15 mouse cellular contexts compared by ENCODE assay signal in genomic region chr4:40818421-40818820, GRCm38 (mm10). TPM values are rescaled to one million over a fixed set of nuclear protein-coding genes. Genes with fewer than 3 reads are reported as not detected.
DNase-seq lines count a peak whose midpoint lies in the region; ATAC-seq and TF ChIP-seq lines count a peak whose summit lies in the region.
"Had no signal": no experiment of that assay in that cellular context is flagged by ENCODE, and none has a peak within 500 bp of the region (broad histone marks: within the 10 kb centered on the region; RNA-seq: fewer than 3 reads in every experiment).

No protein-coding gene starts in this region.

- peaks cover 47% of the 10 kb centered on the region for H3K4me1 ChIP-seq in kidney, embryonic 15.5 days
- H3K4me1 ChIP-seq in lung, embryonic 14.5 days (ENCODE audit: insufficient read depth), result peaks cover 2% of the 10 kb centered on the region; the same call in 1 of the 2 replicates

- peaks cover 46% of the 10 kb centered on the region for H3K36me3 ChIP-seq in kidney, embryonic 15.5 days
- H3K36me3 ChIP-seq in lung, embryonic 14.5 days (ENCODE audit: insufficient read depth), result peaks cover 64% of the 10 kb centered on the region

- no peak for TF ChIP-seq CTCF in gastrocnemius, adult 2 months (IDR thresholded peaks at IDR 0.05)
- TF ChIP-seq CTCF in lung, embryonic 14.5 days (IDR thresholded peaks at IDR 0.05; ENCODE audit: low read depth), result no peak

- H3K4me2 ChIP-seq in kidney, embryonic 15.5 days, result no peak overlapping the region
- no peak overlapping the region for H3K4me2 ChIP-seq in lung, embryonic 14.5 days
- H3K4me2 ChIP-seq: hindbrain, embryonic 14.5 days; liver, embryonic 13.5 days; midbrain, embryonic 11.5 days had no signal

- peak; percentile 79 for ATAC-seq in kidney, embryonic 15.5 days (replicated peaks; ENCODE audit: low FRiP score)
- peak; percentile 58; the same call in 1 of the 2 replicates for ATAC-seq in lung, embryonic 14.5 days (ENCODE audit: insufficient read depth)
- peak; percentile 53 for ATAC-seq in megakaryocyte progenitor cell, adult 5-6 weeks (replicated peaks; ENCODE audit: poor library complexity)
- ATAC-seq in erythroid progenitor cell, adult 5-6 weeks (replicated peaks; ENCODE audit: low FRiP score, poor library complexity, severe bottlenecking), result no peak
- ATAC-seq: intestine, postnatal 0 days had no signal

- WGBS in kidney, embryonic 15.5 days, result 43% methylated on average over 6 of the region's 6 CpGs
- WGBS in lung, embryonic 14.5 days, result 62% methylated on average over 6 of the region's 6 CpGs

- H3K9ac ChIP-seq in kidney, embryonic 15.5 days, result no peak overlapping the region
- no peak overlapping the region for H3K9ac ChIP-seq in lung, embryonic 14.5 days
- H3K9ac ChIP-seq: hindbrain, embryonic 14.5 days; liver, embryonic 13.5 days had no signal

- no peak overlapping the region for H3K4me3 ChIP-seq in gastrocnemius, adult 2 months
- H3K4me3 ChIP-seq in kidney, embryonic 15.5 days (replicated peaks), result no peak overlapping the region
- H3K4me3 ChIP-seq in lung, embryonic 14.5 days (ENCODE audit: low read depth, low read length), result no peak overlapping the region
- H3K4me3 ChIP-seq: left cerebral cortex, adult 2 months; liver, embryonic 13.5 days had no signal

- intact Hi-C loops in gastrocnemius, adult 2 months (cut with DNase I), result loop anchor here (5.0 kb wide), 1 partner anchor 41 kb away; no protein-coding TSS in a partner anchor

- no peak for DNase-seq in gastrocnemius, adult 2 months
- no peak for DNase-seq in gastrocnemius, postnatal 25 days
- no peak for DNase-seq in kidney, postnatal 10 days
- DNase-seq in lung, embryonic 14.5 days, result peak; percentile 22
- DNase-seq in ovary, adult 18-20 months (ENCODE audit: low spot score), result no peak
- DNase-seq: cerebellum, adult 11 months; liver, embryonic 13.5 days; right cerebral cortex, adult 18-20 months had no signal

- H3K27ac ChIP-seq in gastrocnemius, adult 2 months, result peak overlapping the region; percentile 43; the same call in 1 of the 2 replicates
- 0 out of 2 replicates have a peak overlapping the region, but pooled peaks have one; percentile 27 for H3K27ac ChIP-seq in kidney, embryonic 15.5 days
- H3K27ac ChIP-seq in lung, embryonic 14.5 days (ENCODE audit: low read depth), result peak overlapping the region; percentile 18; the same call in 1 of the 2 replicates
- H3K27ac ChIP-seq: hindbrain, embryonic 14.5 days; left cerebral cortex, adult 2 months; liver, embryonic 13.5 days had no signal

- no peaks in the 10 kb centered on the region for H3K27me3 ChIP-seq in kidney, embryonic 15.5 days
- H3K27me3 ChIP-seq in lung, embryonic 14.5 days (ENCODE audit: insufficient read depth, low read length), result no peaks in the 10 kb centered on the region
- H3K27me3 ChIP-seq: liver, embryonic 13.5 days had no signal

- no peaks in the 10 kb centered on the region for H3K9me3 ChIP-seq in kidney, embryonic 15.5 days (replicated peaks)
- H3K9me3 ChIP-seq in lung, embryonic 14.5 days (ENCODE audit: low read depth, low read length), result no peaks in the 10 kb centered on the region
- H3K9me3 ChIP-seq: liver, embryonic 13.5 days had no signal

RNA-seq across cellular contexts. Expression of gene B4galt1, which starts 35.4 kb away (rescaled TPM):
- 10 to 100 TPM; 30.5 to 42.2 TPM for total RNA-seq in gastrocnemius, adult 2 months (2021)
- 10 to 100 TPM; 28.2 to 30.5 TPM for total RNA-seq in gastrocnemius, postnatal 25 days (2021)
- polyA plus RNA-seq in kidney, embryonic 15.5 days (2015; fragmentation: Nextera tagmentation; extraction: Ambion mirVana), result 46.3 and 46.4 TPM in 2 replicates
- 64.4 and 66.5 TPM in 2 replicates for polyA plus RNA-seq in lung, embryonic 14.5 days (2014; fragmentation: Nextera tagmentation; extraction: Ambion mirVana)
- total RNA-seq in megakaryocyte progenitor cell, adult 5-6 weeks (2015), result 69.8 and 71.5 TPM in 2 replicates
- 41.2 and 46.5 TPM in 2 replicates for total RNA-seq in megakaryocyte progenitor cell, adult 5-6 weeks (2017)
- total RNA-seq in erythroid progenitor cell, adult 5-6 weeks (2015; ENCODE audit: low replicate concordance), result 49.4 and 49.9 TPM in 2 replicates
- total RNA-seq in erythroid progenitor cell, adult 5-6 weeks (2017; ENCODE audit: low replicate concordance), result 43.9 and 46.2 TPM in 2 replicates
